In genomic region chrX:99548284-99549019, GRCm38 (mm10) we compare ENCODE assay signal across 23 mouse cellular contexts.
DNase-seq lines count a peak whose midpoint lies in the region; ATAC-seq and TF ChIP-seq lines count a peak whose summit lies in the region.
"Had no signal": no experiment of that assay in that cellular context is flagged by ENCODE, and none has a peak within 500 bp of the region (broad histone marks: within the 10 kb centered on the region; RNA-seq: fewer than 3 reads in every experiment).

No protein-coding gene starts in this region.

- no peak overlapping the region for H3K4me3 ChIP-seq in hindbrain, embryonic 12.5 days
- no peak overlapping the region for H3K4me3 ChIP-seq in hindbrain, embryonic 11.5 days (ENCODE audit: low read depth, low read length)
- no peak overlapping the region for H3K4me3 ChIP-seq in midbrain, embryonic 14.5 days (replicated peaks; ENCODE audit: low read depth, low read length)
- H3K4me3 ChIP-seq in midbrain, postnatal 0 days (ENCODE audit: low read depth, low read length) = no peak overlapping the region
- no peak overlapping the region for H3K4me3 ChIP-seq in hindbrain, embryonic 16.5 days (ENCODE audit: low read length)
- H3K4me3 ChIP-seq: heart, adult 2 months; liver, embryonic 15.5 days had no signal

- H3K27ac ChIP-seq in hindbrain, embryonic 12.5 days = no peak overlapping the region
- H3K27ac ChIP-seq in hindbrain, embryonic 11.5 days (ENCODE audit: low read depth, low read length) = no peak overlapping the region
- no peak overlapping the region for H3K27ac ChIP-seq in midbrain, embryonic 14.5 days (replicated peaks; ENCODE audit: low read depth, low read length)
- no peak overlapping the region for H3K27ac ChIP-seq in midbrain, postnatal 0 days (ENCODE audit: low read depth, low read length)
- no peak overlapping the region for H3K27ac ChIP-seq in hindbrain, embryonic 16.5 days (ENCODE audit: low read depth, low read length)
- H3K27ac ChIP-seq: heart, adult 2 months; kidney, postnatal 0 days; liver, embryonic 15.5 days; macrophage had no signal

- WGBS in hindbrain, embryonic 12.5 days = 47% methylated on average over 4 of the region's 4 CpGs
- 58% methylated on average over 4 of the region's 4 CpGs for WGBS in hindbrain, embryonic 11.5 days
- WGBS in midbrain, embryonic 14.5 days = 44% methylated on average over 4 of the region's 4 CpGs
- 54% methylated on average over 4 of the region's 4 CpGs for WGBS in midbrain, postnatal 0 days
- 37% methylated on average over 4 of the region's 4 CpGs for WGBS in hindbrain, embryonic 16.5 days

- no peak overlapping the region for H3K4me2 ChIP-seq in hindbrain, embryonic 12.5 days (replicated peaks)
- no peak overlapping the region for H3K4me2 ChIP-seq in hindbrain, embryonic 11.5 days (replicated peaks; ENCODE audit: low read depth, low read length)
- H3K4me2 ChIP-seq in midbrain, embryonic 14.5 days (ENCODE audit: low read length) = no peak overlapping the region
- no peak overlapping the region for H3K4me2 ChIP-seq in midbrain, postnatal 0 days (ENCODE audit: low read depth, low read length, poor library complexity, severe bottlenecking)
- H3K4me2 ChIP-seq in hindbrain, embryonic 16.5 days (ENCODE audit: low read length) = no peak overlapping the region
- H3K4me2 ChIP-seq: liver, embryonic 15.5 days had no signal

- no peak for TF ChIP-seq POLR2A in brain, embryonic 14.5 days (IDR thresholded peaks at IDR 0.05; ENCODE audit: borderline replicate concordance, extremely low read depth, insufficient read depth, insufficient read length, poor library complexity, severe bottlenecking)

- peaks cover 8% of the 10 kb centered on the region for H3K4me1 ChIP-seq in hindbrain, embryonic 12.5 days
- H3K4me1 ChIP-seq in hindbrain, embryonic 11.5 days (replicated peaks; ENCODE audit: control insufficient read depth, insufficient read depth, low read length) = 0 out of 2 replicates have a peak, but pooled peaks cover 2% of the 10 kb centered on the region
- H3K4me1 ChIP-seq in midbrain, embryonic 14.5 days (ENCODE audit: control insufficient read depth, insufficient read depth, low read length) = 0 out of 2 replicates have a peak, but pooled peaks cover 2% of the 10 kb centered on the region
- H3K4me1 ChIP-seq in midbrain, postnatal 0 days (ENCODE audit: insufficient read depth, low read length) = no peaks in the 10 kb centered on the region
- no peaks in the 10 kb centered on the region for H3K4me1 ChIP-seq in hindbrain, embryonic 16.5 days (ENCODE audit: control insufficient read depth, insufficient read depth, low read depth, low read length)
- H3K4me1 ChIP-seq: liver, embryonic 15.5 days had no signal

- peaks cover 58% of the 10 kb centered on the region for H3K27me3 ChIP-seq in hindbrain, embryonic 12.5 days
- H3K27me3 ChIP-seq in hindbrain, embryonic 11.5 days (ENCODE audit: control insufficient read depth, insufficient read depth, low read length) = peaks cover 12% of the 10 kb centered on the region
- H3K27me3 ChIP-seq in midbrain, embryonic 14.5 days (ENCODE audit: control insufficient read depth, insufficient read depth, low read length) = peaks cover 2% of the 10 kb centered on the region; the same call in 1 of the 2 replicates
- H3K27me3 ChIP-seq in midbrain, postnatal 0 days (ENCODE audit: insufficient read depth, low read length) = no peaks in the 10 kb centered on the region; the same call in 1 of the 2 replicates
- peaks cover 13% of the 10 kb centered on the region for H3K27me3 ChIP-seq in hindbrain, embryonic 16.5 days (replicated peaks; ENCODE audit: control insufficient read depth, insufficient read depth, low read length)
- H3K27me3 ChIP-seq: liver, embryonic 15.5 days had no signal

- no peak for TF ChIP-seq CTCF in midbrain, postnatal 0 days (IDR thresholded peaks at IDR 0.05)
- no peak for TF ChIP-seq CTCF in brain, embryonic 14.5 days (IDR thresholded peaks at IDR 0.05; ENCODE audit: borderline replicate concordance, extremely low read depth, insufficient read depth, insufficient read length)

- H3K36me3 ChIP-seq in hindbrain, embryonic 12.5 days = no peaks in the 10 kb centered on the region
- no peaks in the 10 kb centered on the region for H3K36me3 ChIP-seq in hindbrain, embryonic 11.5 days (ENCODE audit: control insufficient read depth, insufficient read depth, low read length)
- H3K36me3 ChIP-seq in midbrain, embryonic 14.5 days (ENCODE audit: control insufficient read depth, insufficient read depth, low read length) = no peaks in the 10 kb centered on the region
- H3K36me3 ChIP-seq in midbrain, postnatal 0 days (ENCODE audit: insufficient read depth, low read length) = no peaks in the 10 kb centered on the region
- H3K36me3 ChIP-seq in hindbrain, embryonic 16.5 days (ENCODE audit: control insufficient read depth, insufficient read depth, low read length) = no peaks in the 10 kb centered on the region
- H3K36me3 ChIP-seq: liver, embryonic 15.5 days had no signal

- H3K9me3 ChIP-seq in hindbrain, embryonic 12.5 days (replicated peaks) = no peaks in the 10 kb centered on the region
- H3K9me3 ChIP-seq in hindbrain, embryonic 11.5 days (ENCODE audit: control insufficient read depth, low read length) = no peaks in the 10 kb centered on the region
- H3K9me3 ChIP-seq in midbrain, embryonic 14.5 days (ENCODE audit: control insufficient read depth, low read length) = no peaks in the 10 kb centered on the region
- H3K9me3 ChIP-seq in midbrain, postnatal 0 days (ENCODE audit: low read length) = no peaks in the 10 kb centered on the region
- no peaks in the 10 kb centered on the region for H3K9me3 ChIP-seq in hindbrain, embryonic 16.5 days (ENCODE audit: control insufficient read depth, low read length)
- H3K9me3 ChIP-seq: liver, embryonic 15.5 days had no signal

- DNase-seq in hindbrain, embryonic 11.5 days (ENCODE audit: low spot score) = no peak
- no peak for DNase-seq in midbrain, embryonic 14.5 days
- DNase-seq in midbrain, postnatal 0 days (ENCODE audit: low spot score) = no peak
- peak; percentile 53 for DNase-seq in brain, embryonic 14.5 days (ENCODE audit: low read depth)
- no peak for DNase-seq in heart, postnatal 14 days
- no peak for DNase-seq in cerebellum, postnatal 14 days
- DNase-seq: adrenal gland, postnatal 14 days; cerebellum, adult 8-10 months; gastrocnemius, postnatal 36 days; heart, adult 2 months; heart, postnatal 4 days; kidney, adult 2 months; left cerebral cortex, postnatal 4 days; liver; retina, postnatal 1 day; right cerebral cortex, postnatal 4 days; thymus, postnatal 25 days had no signal

- no peak overlapping the region for H3K9ac ChIP-seq in hindbrain, embryonic 12.5 days
- H3K9ac ChIP-seq in hindbrain, embryonic 11.5 days (ENCODE audit: low read depth, low read length) = no peak overlapping the region
- H3K9ac ChIP-seq in midbrain, embryonic 14.5 days (replicated peaks; ENCODE audit: low read length) = no peak overlapping the region
- H3K9ac ChIP-seq in midbrain, postnatal 0 days (replicated peaks; ENCODE audit: low read length, poor library complexity, severe bottlenecking) = no peak overlapping the region
- H3K9ac ChIP-seq in hindbrain, embryonic 16.5 days (ENCODE audit: low read depth, low read length) = no peak overlapping the region
- H3K9ac ChIP-seq: liver, embryonic 15.5 days had no signal

- intact Hi-C loops in heart, postnatal 14 days (cut with DNase I) = no loop called here

- 0 out of 2 replicates have a peak, but pooled peaks have one; percentile 59 for ATAC-seq in hindbrain, embryonic 12.5 days (ENCODE audit: low FRiP score)
- ATAC-seq in hindbrain, embryonic 11.5 days (ENCODE audit: low FRiP score) = no peak
- 0 out of 2 replicates have a peak, but pooled peaks have one; percentile 46 for ATAC-seq in midbrain, embryonic 14.5 days (ENCODE audit: low FRiP score, low TSS enrichment)
- ATAC-seq in midbrain, postnatal 0 days (ENCODE audit: low FRiP score) = no peak
- 0 out of 2 replicates have a peak, but pooled peaks have one; percentile 38 for ATAC-seq in hindbrain, embryonic 16.5 days
- ATAC-seq: lung, postnatal 0 days had no signal

Comparison
In these comparisons a context has a peak if more than half of its experiments do, and no peak if none do; other contexts are left out.
1. ATAC-seq: peak in hindbrain, embryonic 12.5 days (single experiment), midbrain, embryonic 14.5 days (single experiment) and hindbrain, embryonic 16.5 days (single experiment); none in hindbrain, embryonic 11.5 days (single experiment) and midbrain, postnatal 0 days (single experiment).